Mouse (Mus musculus): ENCODE results near the gene Hoxd9. TPM values are rescaled to one million over a fixed set of nuclear protein-coding genes. Genes with fewer than 3 reads are reported as not detected.

The Hoxd9 gene
- not detected for total RNA-seq (2023)

GRCm38 (mm10) chr2:74697567-74698121 is at the start of gene Hoxd9:
Gene Hoxd9 (plus strand): TSS chr2:74697727.

GRCm38 (mm10) chr2:74659507-74660005 is 38.0 kb upstream of the Hoxd9 start, which contains the start of gene Evx2:
Gene Evx2 (minus strand): TSS chr2:74659557.

GRCm38 (mm10) chr2:74667842-74668357 is 29.6 kb upstream of the Hoxd9 start, which contains the start of gene Hoxd13:
Gene Hoxd13 (plus strand): TSS chr2:74668310.

GRCm38 (mm10) chr2:74674881-74675665 is 22.5 kb upstream of the Hoxd9 start, which contains the start of gene Hoxd12:
Gene Hoxd12 (plus strand): TSS chr2:74675013.

GRCm38 (mm10) chr2:74678891-74679595 is 18.5 kb upstream of the Hoxd9 start, which contains the start of gene Hoxd11:
Gene Hoxd11 (plus strand): TSS chr2:74679557.

GRCm38 (mm10) chr2:74691022-74691951 is 6.2 kb upstream of the Hoxd9 start, which contains the start of gene Hoxd10:
Gene Hoxd10 (plus strand): TSS chr2:74691924.

GRCm38 (mm10) chr2:74704393-74704998 is 7.0 kb downstream of the Hoxd9 start, which contains the start of gene Hoxd8:
Gene Hoxd8 (plus strand): TSS chr2:74704615.

GRCm38 (mm10) chr2:74711721-74712621 is 14.4 kb downstream of the Hoxd9 start, which contains the start of the genes Hoxd3 and Hoxd4:
Gene Hoxd3 (plus strand): TSS chr2:74711927.
Gene Hoxd4 (plus strand): TSS chr2:74711929.

GRCm38 (mm10) chr2:74726551-74726950 is 29.0 kb downstream of the Hoxd9 start, which contains the start of gene Gm28230:
Gene Gm28230 (plus strand): TSS chr2:74726728.

Other genes starting within 250 kb of the Hoxd9 start
- gene Lnpk, start 118.3 kb upstream of the Hoxd9 start, total RNA-seq (2023), result 26.9 TPM
- gene Evx2, start 38.2 kb upstream of the Hoxd9 start, total RNA-seq (2023), result not detected
- not detected for gene Hoxd13, start 29.4 kb upstream of the Hoxd9 start, total RNA-seq (2023)
- not detected for gene Hoxd12, start 22.7 kb upstream of the Hoxd9 start, total RNA-seq (2023)
- gene Hoxd11, start 18.2 kb upstream of the Hoxd9 start, total RNA-seq (2023), result not detected
- gene Hoxd10, start 5.8 kb upstream of the Hoxd9 start, total RNA-seq (2023), result not detected
- not detected for gene Hoxd8, start 6.9 kb downstream of the Hoxd9 start, total RNA-seq (2023)
- gene Hoxd3, start 14.2 kb downstream of the Hoxd9 start, total RNA-seq (2023), result not detected
- not detected for gene Hoxd4, start 14.2 kb downstream of the Hoxd9 start, total RNA-seq (2023)
- gene Gm28230, start 29.0 kb downstream of the Hoxd9 start, total RNA-seq (2023), result not detected
- not detected for gene Hoxd1, start 65.3 kb downstream of the Hoxd9 start, total RNA-seq (2023)
- gene Mtx2, start 128.1 kb downstream of the Hoxd9 start, total RNA-seq (2023), result 24.1 TPM

All from CD4-positive naive resting alpha-beta T cell, adult 57 days (primary cell).